Mouse (Mus musculus) T-helper 2 cell (primary cell): ENCODE data around the gene Dera.

Experiments used
- in situ Hi-C: fragments of 300-600 bp; cut with MboI, MseI; formaldehyde crosslinking; loops from one replicate; pipeline ENCODE4 v1.15.1; 2025; ENCODE audit warnings: high pct_unique_total_duplicates

Gene Dera

GRCm38 (mm10) chr6:137756310-137756709, 2.0 kb downstream of the Dera start:
- in situ Hi-C loops = no loop called here

GRCm38 (mm10) chr6:137757891-137758290, 3.5 kb downstream of the Dera start:
- in situ Hi-C loops = no loop called here

GRCm38 (mm10) chr6:137759681-137760080, 5.3 kb downstream of the Dera start:
- in situ Hi-C loops = no loop called here

GRCm38 (mm10) chr6:137760966-137761365, 6.6 kb downstream of the Dera start:
- in situ Hi-C loops = no loop called here

GRCm38 (mm10) chr6:137764572-137765210, 10.3 kb downstream of the Dera start:
- in situ Hi-C loops = no loop called here

- in situ Hi-C loops = no loop called here
Measured at GRCm38 (mm10) chr6:137766177-137766576, 11.8 kb downstream of the Dera start.

- in situ Hi-C loops = no loop called here
Measured at GRCm38 (mm10) chr6:137771621-137772250, 17.4 kb downstream of the Dera start.

GRCm38 (mm10) chr6:137772918-137773636, 18.7 kb downstream of the Dera start:
- in situ Hi-C loops = no loop called here

GRCm38 (mm10) chr6:137773637-137774028, 19.3 kb downstream of the Dera start:
- in situ Hi-C loops = no loop called here

- in situ Hi-C loops = no loop called here
Measured at GRCm38 (mm10) chr6:137774166-137774565, 19.8 kb downstream of the Dera start.

- in situ Hi-C loops = no loop called here
Measured at GRCm38 (mm10) chr6:137775159-137775558, 20.8 kb downstream of the Dera start.

- in situ Hi-C loops = no loop called here
Measured at GRCm38 (mm10) chr6:137776981-137777380, 22.6 kb downstream of the Dera start.

- in situ Hi-C loops = no loop called here
Measured at GRCm38 (mm10) chr6:137783899-137784637, 29.7 kb downstream of the Dera start.

GRCm38 (mm10) chr6:137788976-137789590, 34.7 kb downstream of the Dera start:
- in situ Hi-C loops = no loop called here

- in situ Hi-C loops = no loop called here
Measured at GRCm38 (mm10) chr6:137789658-137790057, 35.3 kb downstream of the Dera start.

GRCm38 (mm10) chr6:137795494-137795893, 41.1 kb downstream of the Dera start:
- in situ Hi-C loops = no loop called here

GRCm38 (mm10) chr6:137796596-137797567, 42.5 kb downstream of the Dera start:
- in situ Hi-C loops = no loop called here

- in situ Hi-C loops = no loop called here
Measured at GRCm38 (mm10) chr6:137799253-137799652, 44.9 kb downstream of the Dera start.

GRCm38 (mm10) chr6:137803456-137804005, 49.2 kb downstream of the Dera start:
- in situ Hi-C loops = no loop called here

GRCm38 (mm10) chr6:137804121-137804520, 49.8 kb downstream of the Dera start:
- in situ Hi-C loops = no loop called here
